Mouse (Mus musculus) stomach, embryonic 16.5 days (tissue): ENCODE measurements around the gene Ccdc172. TPM values are rescaled to one million over a fixed set of nuclear protein-coding genes. Genes with fewer than 3 reads are reported as not detected.

Experiments used
- ATAC-seq: fragments of 200-750 bp; cut with Nextera tagmentation; 2 replicates; pipeline ENCODE4 v1.8.0; 2017; ENCODE audit warnings: moderate number of reproducible peaks, moderate TSS enrichment; ENCODE audit not compliant: insufficient read depth, low FRiP score
- H3K27ac ChIP-seq: fragments of 300-500 bp; sonication (generic); 2 replicates; pipeline ENCODE4 v1.5.1; 2014; ENCODE audit warnings: low read length
- H3K27me3 ChIP-seq: fragments of 300-500 bp; sonication (generic); 2 replicates; pipeline ENCODE4 v1.6.1; 2014; ENCODE audit warnings: low read length, control low read depth, mixed read lengths; ENCODE audit not compliant: control insufficient read depth, insufficient read depth
- H3K36me3 ChIP-seq: fragments of 300-500 bp; sonication (generic); 2 replicates; pipeline ENCODE4 v1.6.1; 2014; ENCODE audit warnings: low read length; ENCODE audit not compliant: control insufficient read depth, insufficient read depth
- H3K4me1 ChIP-seq: fragments of 300-500 bp; sonication (generic); 2 replicates; pipeline ENCODE4 v1.6.1; 2014; ENCODE audit warnings: low read length, control low read depth, mixed read lengths; ENCODE audit not compliant: control insufficient read depth, insufficient read depth
- H3K4me2 ChIP-seq: fragments of 300-500 bp; sonication (generic); 2 replicates; pipeline ENCODE4 v1.6.1; 2014; ENCODE audit warnings: low read depth, low read length, mixed read lengths
- H3K4me3 ChIP-seq: fragments of 300-500 bp; sonication (generic); replicated peaks from 2 replicates; pipeline ENCODE4 v1.5.1; 2014; ENCODE audit warnings: mild to moderate bottlenecking, low read length
- H3K9ac ChIP-seq: fragments of 300-500 bp; sonication (generic); 2 replicates; pipeline ENCODE4 v1.6.1; 2014; ENCODE audit warnings: low read length
- H3K9me3 ChIP-seq: fragments of 300-500 bp; sonication (generic); replicated peaks from 2 replicates; pipeline ENCODE4 v1.6.1; 2016; ENCODE audit warnings: low read length, control low read depth; ENCODE audit not compliant: control insufficient read depth
- WGBS: fragments of 180-500 bp; shearing (Covaris S2); extraction: QIAGEN DNeasy Blood & Tissue Kit; methylation state at CpG from one replicate; pipeline ENCODE4 v1.1.7; 2014; 5-methylcytosine and 5-hydroxymethylcytosine counted together
- polyA plus RNA-seq: library from polyadenylated mRNA; unstranded; fragments of >200 nt; fragmentation: Nextera tagmentation; extraction: Ambion mirVana; gene quantifications from 2 replicates; pipeline ENCODE4 v1.2.1, GENCODE M21; 2015

Gene Ccdc172
- polyA plus RNA-seq, 1 experiment from 2014 or later: not detected

DNA sequence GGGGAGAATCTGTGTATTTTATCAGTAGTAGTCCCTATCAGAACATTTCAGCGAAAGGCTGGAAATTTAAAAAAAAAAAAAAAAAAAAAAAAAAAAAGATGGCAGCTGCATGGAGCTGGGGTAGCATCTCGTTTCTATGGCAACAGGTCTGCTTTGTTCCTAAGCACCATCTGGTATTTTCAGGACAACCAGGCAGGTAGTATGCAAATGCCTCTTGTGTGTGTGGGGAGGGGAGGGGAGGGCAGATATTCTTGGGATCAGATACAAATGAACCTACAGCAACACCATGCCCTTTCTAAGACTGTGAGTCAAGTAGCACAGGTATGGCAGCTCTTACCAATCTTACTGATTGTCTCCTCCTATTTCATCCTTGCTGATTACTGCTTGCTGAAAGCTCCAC lies 11.7 kb upstream of the Ccdc172 start:
- Histone ChIP-seq H3K27me3 (no peaks in the 10 kb centered on the region), H3K4me1 (peaks cover 3% of the 10 kb centered on the region; the same call in 1 of the 2 replicates), H3K36me3 (no peaks in the 10 kb centered on the region), H3K9ac (no peak overlapping the region), H3K4me2 (no peak overlapping the region), H3K9me3 (no peaks in the 10 kb centered on the region), H3K4me3 (no peak overlapping the region), H3K27ac (no peak overlapping the region)
- no peak for ATAC-seq
- WGBS: 91% methylated on average over 2 of the region's 2 CpGs

- no peak overlapping the region for H3K4me2 ChIP-seq
- H3K27me3 ChIP-seq: no peaks in the 10 kb centered on the region
- no peaks in the 10 kb centered on the region for H3K36me3 ChIP-seq
- H3K9ac ChIP-seq: no peak overlapping the region
- no peak for ATAC-seq
- H3K4me1 ChIP-seq: peaks cover 6% of the 10 kb centered on the region; the same call in 1 of the 2 replicates
- H3K9me3 ChIP-seq: no peaks in the 10 kb centered on the region
- H3K27ac ChIP-seq: no peak overlapping the region
- 84% methylated on average over 1 of the region's 1 CpGs for WGBS
- H3K4me3 ChIP-seq: no peak overlapping the region
Observed at GRCm38 (mm10) chr19:58521696-58522095, 9.9 kb downstream of the Ccdc172 start.

DNA sequence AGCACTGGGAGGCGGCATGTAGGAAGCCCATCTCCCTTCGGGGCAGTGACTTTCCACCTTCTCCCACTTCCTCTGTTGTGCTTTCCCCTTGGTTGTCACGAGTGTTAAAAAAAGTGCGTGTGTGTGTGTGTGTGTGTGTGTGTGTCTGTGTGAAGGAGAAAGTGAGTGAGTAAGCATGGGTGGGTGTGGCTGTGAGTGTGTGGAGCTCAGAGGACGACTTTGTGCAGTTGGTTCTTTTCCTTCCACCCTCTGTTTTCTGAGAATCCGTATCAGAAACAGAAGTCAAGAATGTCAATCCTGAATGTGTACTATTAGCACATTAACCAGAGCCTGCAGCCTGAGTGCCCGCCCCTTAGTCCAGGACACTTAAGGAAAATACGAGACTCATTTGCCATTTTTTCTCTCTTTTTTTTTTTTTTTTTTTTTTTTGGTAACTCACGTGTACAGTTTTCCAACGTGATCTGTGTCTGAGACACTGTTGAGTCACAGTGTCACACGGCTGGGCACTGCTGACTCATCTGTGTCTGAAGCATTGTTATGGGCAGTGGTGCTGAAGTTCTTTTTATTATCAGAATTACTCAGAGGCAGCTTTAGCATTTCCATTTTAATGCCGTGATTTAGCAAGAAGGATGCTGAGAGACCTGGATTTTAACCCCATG lies 12.1 kb downstream of the Ccdc172 start:
- WGBS: 50% methylated on average over 12 of the region's 12 CpGs
- ATAC-seq: no peak

GRCm38 (mm10) chr19:58525457-58526239 lies 13.9 kb downstream of the Ccdc172 start:
- Histone ChIP-seq H3K4me3 (no peak overlapping the region), H3K4me1 (peaks cover 6% of the 10 kb centered on the region; the same call in 1 of the 2 replicates), H3K4me2 (no peak overlapping the region), H3K27ac (no peak overlapping the region), H3K36me3 (no peaks in the 10 kb centered on the region), H3K9me3 (no peaks in the 10 kb centered on the region), H3K27me3 (no peaks in the 10 kb centered on the region), H3K9ac (no peak overlapping the region)
- WGBS: 53% methylated on average over 12 of the region's 12 CpGs
- no peak for ATAC-seq

More for the DNA sequence above, 12.1 kb downstream of the Ccdc172 start:
- Histone ChIP-seq H3K9me3 (no peaks in the 10 kb centered on the region), H3K27ac (no peak overlapping the region), H3K36me3 (no peaks in the 10 kb centered on the region), H3K4me3 (no peak overlapping the region), H3K9ac (no peak overlapping the region), H3K4me1 (peaks cover 6% of the 10 kb centered on the region; the same call in 1 of the 2 replicates), H3K27me3 (no peaks in the 10 kb centered on the region), H3K4me2 (no peak overlapping the region)

DNA sequence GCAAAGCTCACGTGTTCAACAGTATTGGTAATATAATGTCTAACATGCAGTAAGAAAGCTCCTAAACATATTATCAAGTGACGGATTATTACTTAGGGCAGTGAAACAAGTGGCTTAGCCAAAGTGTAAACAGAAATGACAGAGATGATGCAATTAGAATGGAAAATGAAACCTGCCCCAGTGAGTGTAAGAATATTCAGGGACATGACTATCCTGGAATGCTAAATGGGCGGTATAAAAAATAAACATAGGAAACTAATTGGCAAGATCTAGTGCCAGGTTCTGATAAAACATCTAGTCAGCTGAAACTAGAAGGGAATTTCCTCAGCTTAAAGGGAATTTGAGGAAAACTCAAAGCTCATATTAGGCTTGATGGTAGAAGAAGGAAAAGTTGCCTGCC lies 21.3 kb downstream of the Ccdc172 start:
- 55% methylated on average over 3 of the region's 3 CpGs for WGBS
- H3K4me1 ChIP-seq: no peaks in the 10 kb centered on the region
- H3K4me2 ChIP-seq: no peak overlapping the region
- no peaks in the 10 kb centered on the region for H3K36me3 ChIP-seq
- H3K9ac ChIP-seq: no peak overlapping the region
- H3K4me3 ChIP-seq: no peak overlapping the region
- no peaks in the 10 kb centered on the region for H3K27me3 ChIP-seq
- H3K9me3 ChIP-seq: no peaks in the 10 kb centered on the region
- no peak for ATAC-seq
- H3K27ac ChIP-seq: no peak overlapping the region

GRCm38 (mm10) chr19:58536691-58537090 lies 24.9 kb downstream of the Ccdc172 start:
- H3K4me3 ChIP-seq: no peak overlapping the region
- no peaks in the 10 kb centered on the region for H3K36me3 ChIP-seq
- no peak for ATAC-seq
- 76% methylated on average over 10 of the region's 10 CpGs for WGBS
- no peaks in the 10 kb centered on the region for H3K27me3 ChIP-seq
- H3K4me2 ChIP-seq: no peak overlapping the region
- no peaks in the 10 kb centered on the region for H3K4me1 ChIP-seq
- no peak overlapping the region for H3K27ac ChIP-seq
- H3K9me3 ChIP-seq: no peaks in the 10 kb centered on the region
- no peak overlapping the region for H3K9ac ChIP-seq

DNA sequence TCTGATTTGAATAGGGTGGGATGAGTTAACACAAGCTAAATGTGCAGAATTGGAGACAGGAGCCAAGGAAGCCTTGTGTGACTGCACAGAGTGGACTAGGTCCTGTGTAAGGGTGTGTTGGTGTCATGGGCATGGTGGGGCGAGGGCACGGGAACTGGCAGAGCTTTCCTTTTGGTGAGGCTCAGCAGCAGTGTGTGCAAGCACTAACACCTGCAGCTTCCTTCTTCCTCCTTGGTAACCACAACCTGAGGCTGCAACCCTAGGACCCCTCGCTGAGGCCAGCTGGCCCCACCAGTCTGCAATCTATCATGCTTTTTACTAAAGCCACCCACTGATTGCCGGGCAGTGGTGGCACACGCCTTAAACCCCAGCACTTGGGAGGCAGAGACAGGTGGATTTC lies 28.6 kb downstream of the Ccdc172 start:
- no peaks in the 10 kb centered on the region for H3K9me3 ChIP-seq
- ATAC-seq: no peak
- H3K27me3 ChIP-seq: no peaks in the 10 kb centered on the region
- H3K4me2 ChIP-seq: no peak overlapping the region
- no peak overlapping the region for H3K4me3 ChIP-seq
- 75% methylated on average over 5 of the region's 5 CpGs for WGBS
- H3K36me3 ChIP-seq: no peaks in the 10 kb centered on the region
- H3K4me1 ChIP-seq: no peaks in the 10 kb centered on the region
- no peak overlapping the region for H3K27ac ChIP-seq
- H3K9ac ChIP-seq: no peak overlapping the region

- no peak overlapping the region for H3K4me3 ChIP-seq
- H3K4me2 ChIP-seq: no peak overlapping the region
- H3K9me3 ChIP-seq: no peaks in the 10 kb centered on the region
- WGBS: 39% methylated on average over 4 of the region's 4 CpGs
- no peaks in the 10 kb centered on the region for H3K27me3 ChIP-seq
- H3K36me3 ChIP-seq: no peaks in the 10 kb centered on the region
- ATAC-seq: no peak
- no peaks in the 10 kb centered on the region for H3K4me1 ChIP-seq
- H3K27ac ChIP-seq: no peak overlapping the region
- H3K9ac ChIP-seq: no peak overlapping the region
Observed at GRCm38 (mm10) chr19:58548367-58548766, 36.6 kb downstream of the Ccdc172 start.

DNA sequence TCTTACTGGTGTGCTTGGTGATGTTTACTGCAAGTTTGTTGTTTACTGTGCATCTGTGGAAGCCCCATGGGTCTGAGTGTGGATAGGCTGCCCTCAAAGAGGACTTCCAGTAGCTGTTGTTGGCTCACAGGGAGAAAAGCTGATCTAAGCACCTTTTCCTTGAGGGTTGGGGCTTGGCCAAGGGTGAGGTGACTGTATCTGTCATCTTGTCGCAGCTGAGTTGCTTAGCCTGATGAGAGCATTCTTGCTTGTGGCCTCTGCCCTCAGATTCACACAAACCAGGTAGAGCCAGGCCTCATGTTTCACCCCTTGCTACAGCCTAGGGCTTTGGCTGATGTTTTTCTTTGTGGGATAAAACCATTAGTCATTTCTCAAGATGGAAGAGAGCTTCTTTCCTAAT lies 38.7 kb downstream of the Ccdc172 start:
- Histone ChIP-seq H3K4me1 (no peaks in the 10 kb centered on the region), H3K27ac (no peak overlapping the region), H3K9ac (no peak overlapping the region), H3K4me2 (no peak overlapping the region), H3K4me3 (no peak overlapping the region), H3K27me3 (no peaks in the 10 kb centered on the region), H3K36me3 (no peaks in the 10 kb centered on the region), H3K9me3 (no peaks in the 10 kb centered on the region)
- WGBS: 24% methylated on average over 1 of the region's 1 CpGs
- no peak for ATAC-seq
